In genomic region chr6:15840429-15840828, GRCm38 (mm10) we compare ENCODE assay signal across 19 mouse cellular contexts.
A peak's percentile ranks its signal among the peaks of the same experiment; 100 is the strongest.
DNase-seq lines count a peak whose midpoint lies in the region; ATAC-seq and TF ChIP-seq lines count a peak whose summit lies in the region.
"Had no signal": no experiment of that assay in that cellular context is flagged by ENCODE, and none has a peak within 500 bp of the region (broad histone marks: within the 10 kb centered on the region; RNA-seq: fewer than 3 reads in every experiment).

No protein-coding gene starts in this region.

- peaks cover 28% of the 10 kb centered on the region for H3K79me2 ChIP-seq in CH12.LX (replicated peaks; ENCODE audit: control insufficient read depth, extremely low read depth, insufficient read depth, poor library complexity, severe bottlenecking)

- DNase-seq in lung, postnatal 4 days, result no peak
- DNase-seq in CH12.LX (ENCODE audit: extremely low read depth), result no peak
- no peak for DNase-seq in forebrain, embryonic 11.5 days (ENCODE audit: low spot score)
- DNase-seq: adrenal gland, adult 2 months; adrenal gland, adult 8-10 months; adrenal gland, postnatal 10 days; adrenal gland, postnatal 14 days; adrenal gland, postnatal 25 days; adrenal gland, postnatal 36 days; B cell, adult 2 months; cerebellum, adult 11 months; cerebellum, adult 11-12 months; cerebellum, adult 18-20 months; cerebellum, adult 2 months had no signal

- H3K4me2 ChIP-seq in lung, embryonic 15.5 days, result no peak overlapping the region
- peak overlapping the region; percentile 64 for H3K4me2 ChIP-seq in CH12.LX (ENCODE audit: insufficient read depth, low read depth, poor library complexity, severe bottlenecking)
- no peak overlapping the region for H3K4me2 ChIP-seq in forebrain, embryonic 11.5 days (ENCODE audit: low read depth, low read length, severe bottlenecking)

- dilution Hi-C loops in CH12.LX (cut with MboI; ENCODE audit: extremely low pct_ligation_motif_present, extremely low pct_unique_long_range_greater_than_20kb, low sequenced_read_pairs), result no loop called here

- in situ Hi-C loops in CH12.LX (cut with MboI; ENCODE audit: low pct_ligation_motif_present, low pct_unique_long_range_greater_than_20kb, low sequenced_read_pairs), result no loop called here

- 0 out of 2 replicates have a peak, but pooled peaks cover 5% of the 10 kb centered on the region for H3K4me1 ChIP-seq in lung, embryonic 15.5 days
- H3K4me1 ChIP-seq in CH12.LX (ENCODE audit: control insufficient read depth in 1 of 2, insufficient read depth in 2 of 2), result peaks cover 7 to 28% of the 10 kb centered on the region in 2 experiments
- no peaks in the 10 kb centered on the region for H3K4me1 ChIP-seq in forebrain, embryonic 11.5 days (replicated peaks; ENCODE audit: control insufficient read depth, insufficient read depth, low read length)

- H3K27ac ChIP-seq in lung, embryonic 15.5 days, result peak overlapping the region; percentile 11; the same call in 1 of the 2 replicates
- H3K27ac ChIP-seq in CH12.LX (ENCODE audit: insufficient read depth, low read depth), result peak overlapping the region; percentile 98
- H3K27ac ChIP-seq in forebrain, embryonic 11.5 days (ENCODE audit: low read depth, low read length), result no peak overlapping the region

- no peaks in the 10 kb centered on the region for H3K27me3 ChIP-seq in lung, embryonic 15.5 days
- H3K27me3 ChIP-seq in CH12.LX (replicated peaks), result no peaks in the 10 kb centered on the region
- H3K27me3 ChIP-seq in forebrain, embryonic 11.5 days (ENCODE audit: control insufficient read depth, insufficient read depth, low read length), result no peaks in the 10 kb centered on the region
- H3K27me3 ChIP-seq: Patski had no signal

- no peak for TF ChIP-seq POLR2A in CH12.LX (IDR thresholded peaks at IDR 0.05; ENCODE audit: low read depth, low read length)

- no peak overlapping the region for H3K4me3 ChIP-seq in lung, embryonic 15.5 days
- H3K4me3 ChIP-seq in CH12.LX (replicated peaks in 1 of 3; ENCODE audit: low read depth in 2 of 3, low read length in 2 of 3, poor library complexity in 1 of 3), result peak overlapping the region in 2 of 3 experiments; percentile 3 to 35
- H3K4me3 ChIP-seq in forebrain, embryonic 11.5 days (ENCODE audit: low read depth, low read length), result no peak overlapping the region

- no peaks in the 10 kb centered on the region for H3K36me3 ChIP-seq in lung, embryonic 15.5 days
- H3K36me3 ChIP-seq in CH12.LX (replicated peaks in 1 of 2; ENCODE audit: control insufficient read depth in 1 of 2, insufficient read depth in 1 of 2, low read length in 1 of 2), result peaks cover 31 to 46% of the 10 kb centered on the region in 2 experiments
- H3K36me3 ChIP-seq in forebrain, embryonic 11.5 days (ENCODE audit: control insufficient read depth, insufficient read depth, low read length), result no peaks in the 10 kb centered on the region
- H3K36me3 ChIP-seq: G1E had no signal

- no peak for TF ChIP-seq RAD21 in CH12.LX (IDR thresholded peaks at IDR 0.05; ENCODE audit: low read depth, low read length)

- TF ChIP-seq EP300 in CH12.LX (IDR thresholded peaks at IDR 0.05; ENCODE audit: low read length), result peak; percentile 39; the same call in 1 of the 2 replicates

- ATAC-seq in lung, embryonic 15.5 days (ENCODE audit: borderline replicate concordance, extremely low read depth, low FRiP score, low TSS enrichment), result no peak
- no peak for ATAC-seq in forebrain, embryonic 11.5 days (replicated peaks; ENCODE audit: low FRiP score)
- ATAC-seq: activated CD4-positive, CD25-positive, alpha-beta regulatory T cell, adult 4 months; CD4-positive, CD25-positive, alpha-beta regulatory T cell, adult 4 months; Patski had no signal

- H3K9ac ChIP-seq in lung, embryonic 15.5 days, result no peak overlapping the region
- H3K9ac ChIP-seq in CH12.LX (ENCODE audit: insufficient read depth, low read depth), result peak overlapping the region; percentile 95
- no peak overlapping the region for H3K9ac ChIP-seq in forebrain, embryonic 11.5 days (ENCODE audit: low read length)

- no peak for TF ChIP-seq CTCF in CH12.LX (conservative IDR thresholded peaks at IDR 0.05 in 1 of 2, IDR thresholded peaks at IDR 0.05 in 1 of 2; ENCODE audit: low read depth in 2 of 2, low read length in 2 of 2)

- 85% methylated on average over 2 of the region's 2 CpGs for WGBS in lung, embryonic 15.5 days
- WGBS in forebrain, embryonic 11.5 days, result 91% methylated on average over 2 of the region's 2 CpGs

- no peaks in the 10 kb centered on the region for H3K9me3 ChIP-seq in lung, embryonic 15.5 days
- H3K9me3 ChIP-seq in CH12.LX (replicated peaks; ENCODE audit: low read length), result no peaks in the 10 kb centered on the region
- no peaks in the 10 kb centered on the region for H3K9me3 ChIP-seq in forebrain, embryonic 11.5 days (ENCODE audit: control insufficient read depth, low read length)
- H3K9me3 ChIP-seq: G1E had no signal

TF ChIP-seq in CH12.LX, 34 proteins besides CTCF, POLR2A, EP300 and RAD21:
- TF ChIP-seq BHLHE40 (IDR thresholded peaks at IDR 0.05; ENCODE audit: low read depth, low read length) (0 out of 2 replicates have a peak, but pooled peaks have one; percentile 14), CHD1 (IDR thresholded peaks at IDR 0.05; ENCODE audit: low read depth, low read length) (peak; percentile 86), MAZ (IDR thresholded peaks at IDR 0.05; ENCODE audit: low read depth, low read length) (no peak), ZC3H11A (IDR thresholded peaks at IDR 0.05; ENCODE audit: low read depth, low read length) (no peak), HCFC1 (IDR thresholded peaks at IDR 0.05; ENCODE audit: low read depth, low read length) (no peak), PAX5 (IDR thresholded peaks at IDR 0.05; ENCODE audit: low read length) (no peak), MAFK (IDR thresholded peaks at IDR 0.05; ENCODE audit: insufficient replicate concordance, low read length) (peak; percentile 52; the same call in 1 of the 2 replicates), TCF12 (IDR thresholded peaks at IDR 0.05; ENCODE audit: low read depth, low read length) (no peak)

Comparison
In these comparisons a context has a peak if more than half of its experiments do, and no peak if none do; other contexts are left out.
1. H3K4me3 ChIP-seq: peak in CH12.LX (2 of 3); none in lung, embryonic 15.5 days (single experiment) and forebrain, embryonic 11.5 days (single experiment).